Mouse (Mus musculus) embryo, embryonic 11.5 days (tissue): ENCODE data around the gene Wfdc5.

ENCODE experiments used
- DNase-seq: peaks from one replicate; pipeline ENCODE4 v3.0.0-alpha.2; 2012; ENCODE audit warnings: low read depth, low spot score

The Wfdc5 gene

GRCm38 (mm10) chr2:164174649-164175395 is 7.7 kb downstream of the Wfdc5 start:
- DNase-seq = no peak

- DNase-seq = no peak
Observed at GRCm38 (mm10) chr2:164173394-164173793, 9.1 kb downstream of the Wfdc5 start.

GRCm38 (mm10) chr2:164170902-164171301 is 11.6 kb downstream of the Wfdc5 start, which contains the start of gene Kcns1:
Kcns1 (minus strand) TSS chr2:164171113.
- DNase-seq = no peak

- DNase-seq = no peak
Observed at GRCm38 (mm10) chr2:164170326-164170725, 12.2 kb downstream of the Wfdc5 start.

GRCm38 (mm10) chr2:164168571-164168946 is 14.0 kb downstream of the Wfdc5 start:
- no peak for DNase-seq

GRCm38 (mm10) chr2:164167752-164168570 is 14.6 kb downstream of the Wfdc5 start:
- no peak for DNase-seq

GRCm38 (mm10) chr2:164164941-164165340 is 17.6 kb downstream of the Wfdc5 start:
- no peak for DNase-seq

- DNase-seq = no peak
Observed at GRCm38 (mm10) chr2:164161515-164162055, 21.0 kb downstream of the Wfdc5 start.

GRCm38 (mm10) chr2:164158838-164159237 is 23.7 kb downstream of the Wfdc5 start:
- DNase-seq = no peak

GRCm38 (mm10) chr2:164156158-164156557 is 26.4 kb downstream of the Wfdc5 start:
- no peak for DNase-seq

- DNase-seq = no peak
Observed at GRCm38 (mm10) chr2:164154007-164154406, 28.5 kb downstream of the Wfdc5 start.

GRCm38 (mm10) chr2:164152341-164152740 is 30.2 kb downstream of the Wfdc5 start:
- no peak for DNase-seq

- no peak for DNase-seq
Observed at GRCm38 (mm10) chr2:164150086-164150760, 32.3 kb downstream of the Wfdc5 start.

- DNase-seq = no peak
Observed at GRCm38 (mm10) chr2:164146556-164146955, 36.0 kb downstream of the Wfdc5 start.

GRCm38 (mm10) chr2:164144541-164144940 is 38.0 kb downstream of the Wfdc5 start:
- DNase-seq = no peak

- no peak for DNase-seq
Observed at GRCm38 (mm10) chr2:164144025-164144424, 38.5 kb downstream of the Wfdc5 start.

GRCm38 (mm10) chr2:164142021-164142420 is 40.5 kb downstream of the Wfdc5 start:
- no peak for DNase-seq

GRCm38 (mm10) chr2:164137754-164138153 is 44.8 kb downstream of the Wfdc5 start:
- no peak for DNase-seq

- DNase-seq = no peak
Observed at GRCm38 (mm10) chr2:164136393-164136792, 46.1 kb downstream of the Wfdc5 start.

GRCm38 (mm10) chr2:164135367-164135766 is 47.2 kb downstream of the Wfdc5 start:
- no peak for DNase-seq

GRCm38 (mm10) chr2:164134563-164134962 is 48.0 kb downstream of the Wfdc5 start:
- DNase-seq = no peak

GRCm38 (mm10) chr2:164131586-164131985 is 51.0 kb downstream of the Wfdc5 start:
- no peak for DNase-seq
